Mouse (Mus musculus): Measurements from ENCODE around the gene Agap1.

The Agap1 gene

DNA sequence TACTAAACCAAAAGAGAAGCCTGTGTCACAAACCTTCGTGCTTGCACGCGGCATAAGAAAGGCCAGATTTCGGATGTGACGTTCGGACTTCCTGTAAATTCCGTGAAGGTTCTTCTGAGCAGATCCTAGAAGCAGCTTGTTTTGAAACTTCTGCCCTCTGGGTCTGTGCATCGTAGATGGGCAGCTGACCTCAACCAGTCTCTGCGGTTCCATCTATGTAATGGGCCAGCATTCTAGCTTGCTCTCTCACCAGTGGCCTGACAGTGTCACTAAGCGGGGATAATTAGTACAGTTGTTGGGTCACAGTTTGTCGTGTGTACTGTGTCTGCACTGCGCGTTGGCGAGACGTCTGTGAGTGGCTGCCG lies 485.0 kb downstream of the Agap1 start:
- no peak for DNase-seq

GRCm38 (mm10) chr1:89939981-89940726 lies 485.5 kb downstream of the Agap1 start:
- DNase-seq = peak; percentile 74 to 86

GRCm38 (mm10) chr1:89940961-89941524 lies 486.4 kb downstream of the Agap1 start:
- no peak for DNase-seq

GRCm38 (mm10) chr1:89941701-89942381 lies 487.2 kb downstream of the Agap1 start:
- peak in 1 of 2 experiments; percentile 37 for DNase-seq

- no peak for DNase-seq
Measured at GRCm38 (mm10) chr1:89942395-89942976, 487.9 kb downstream of the Agap1 start.

DNA sequence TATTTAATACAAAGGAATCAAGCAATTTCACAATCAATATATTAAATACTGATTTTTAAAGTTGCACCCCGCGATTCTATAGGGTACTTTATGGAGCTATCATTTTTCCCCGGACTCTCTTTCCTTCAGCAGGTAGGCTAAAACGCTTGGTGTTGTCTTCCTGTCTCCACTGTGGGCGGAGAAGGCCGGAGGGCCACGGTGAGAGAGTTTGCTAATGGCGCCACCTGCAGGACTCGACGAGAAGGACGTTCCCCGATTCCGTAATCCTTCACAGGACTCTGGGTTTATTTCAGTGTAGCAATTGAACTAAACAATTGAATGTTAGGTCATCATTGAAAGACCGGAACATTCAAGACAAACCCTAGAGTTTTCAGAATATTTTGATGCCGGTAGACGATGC lies 488.6 kb downstream of the Agap1 start:
- peak; percentile 74 to 92 for DNase-seq
